Mouse (Mus musculus) liver, adult 2 months (tissue): Measurements from ENCODE around the gene Car14. TPM values are rescaled to one million over a fixed set of nuclear protein-coding genes. Genes with fewer than 3 reads are reported as not detected.

Source experiments
- DNase-seq: peaks from one replicate; pipeline ENCODE4 v3.0.0-alpha.2; 2011; ENCODE audit warnings: low read depth, low spot score; ENCODE audit errors: extremely low read depth
- H3K27ac ChIP-seq: fragments of 200-500 bp; replicated peaks from 2 replicates; pipeline ENCODE4 v1.5.1; 2012; ENCODE audit warnings: low read depth, mild to moderate bottlenecking, control low read depth, inconsistent platforms, low read length; ENCODE audit not compliant: insufficient read depth
- H3K27me3 ChIP-seq: fragments of 200-500 bp; 2 replicates; pipeline ENCODE4 v1.6.1; 2012; ENCODE audit warnings: mild to moderate bottlenecking, moderate library complexity, low read length, inconsistent platforms; ENCODE audit not compliant: control insufficient read depth, insufficient read depth
- H3K36me3 ChIP-seq: fragments of 200-500 bp; 2 replicates; pipeline ENCODE4 v1.6.1; 2012; ENCODE audit warnings: low read length, inconsistent platforms; ENCODE audit not compliant: control insufficient read depth, insufficient read depth
- H3K4me1 ChIP-seq: fragments of 200-500 bp; 2 replicates; pipeline ENCODE4 v1.6.1; 2011; ENCODE audit warnings: low read length; ENCODE audit not compliant: control insufficient read depth, insufficient read depth
- H3K4me3 ChIP-seq: fragments of 200-500 bp; 2 replicates; pipeline ENCODE4 v1.5.1; 2011; ENCODE audit warnings: low read depth, mild to moderate bottlenecking, control low read depth, low read length, moderate library complexity; ENCODE audit not compliant: insufficient read depth
- H3K79me2 ChIP-seq: fragments of 200-500 bp; 2 replicates; pipeline ENCODE4 v1.6.1; 2012; ENCODE audit warnings: inconsistent platforms, mild to moderate bottlenecking, low read length, moderate library complexity; ENCODE audit not compliant: control insufficient read depth, insufficient read depth
- H3K9ac ChIP-seq: fragments of 200-500 bp; 2 replicates; pipeline ENCODE4 v1.6.1; 2012; ENCODE audit warnings: low read depth, mild to moderate bottlenecking, control low read depth, inconsistent platforms, low read length
- CTCF ChIP-seq: fragments of 200-500 bp; IDR thresholded peaks from 2 replicates; pipeline ENCODE4 v1.5.1; 2011; ENCODE audit warnings: low read depth, low read length, control low read depth
- POLR2A ChIP-seq: fragments of 200-500 bp; IDR thresholded peaks from 2 replicates; pipeline ENCODE4 v1.6.1; 2011; ENCODE audit warnings: low read length, control low read depth; ENCODE audit not compliant: insufficient read depth; ENCODE audit errors: extremely low read depth
- whole genome bisulfite sequencing: fragments of 180-500 bp; shearing (Covaris S2); methylation state at CpG from one replicate; pipeline ENCODE4 v1.1.7; 2018; 5-methylcytosine and 5-hydroxymethylcytosine counted together
- polyA plus RNA-seq: library from polyadenylated mRNA; depleted of rRNA; stranded (reverse); fragments of >200 nt; gene quantifications from 2 replicates; pipeline ENCODE4 v1.2.3, GENCODE M21; 2012; rRNA removed
- total RNA-seq: library from RNA; depleted of rRNA; stranded (reverse); fragments of >200 nt; gene quantifications from 2 replicates; pipeline ENCODE4 v1.2.3, GENCODE M21; 2014; rRNA removed

The Car14 gene
- total and polyA plus RNA-seq, 2 experiments, result 24.5 to 47.9 TPM

GRCm38 (mm10) chr3:95851317-95851716 lies 53.2 kb downstream of the Car14 start:
- H3K79me2 ChIP-seq, result peaks cover 4% of the 10 kb centered on the region; the same call in 1 of the 2 replicates
- H3K27ac ChIP-seq, result no peak overlapping the region
- H3K9ac ChIP-seq, result no peak overlapping the region

GRCm38 (mm10) chr3:95850611-95851010 lies 53.9 kb downstream of the Car14 start:
- Histone ChIP-seq H3K27me3 (no peaks in the 10 kb centered on the region), H3K79me2 (peaks cover 4% of the 10 kb centered on the region; the same call in 1 of the 2 replicates), H3K4me3 (no peak overlapping the region), H3K9ac (no peak overlapping the region), H3K36me3 (peaks cover 62% of the 10 kb centered on the region), H3K27ac (no peak overlapping the region), H3K4me1 (peaks cover 2% of the 10 kb centered on the region; the same call in 1 of the 2 replicates)
- TF ChIP-seq CTCF, result no peak
- TF ChIP-seq POLR2A, result no peak
- WGBS, result 76% methylated on average over 4 of the region's 4 CpGs
- no peak for DNase-seq

More at GRCm38 (mm10) chr3:95851317-95851716, 53.2 kb downstream of the Car14 start:
- Histone ChIP-seq H3K4me1 (peaks cover 2% of the 10 kb centered on the region; the same call in 1 of the 2 replicates), H3K27me3 (no peaks in the 10 kb centered on the region), H3K4me3 (no peak overlapping the region), H3K36me3 (peaks cover 56% of the 10 kb centered on the region)
- TF ChIP-seq POLR2A, result no peak
- TF ChIP-seq CTCF, result no peak
- no peak for DNase-seq
- 96% methylated on average over 8 of the region's 8 CpGs for WGBS

Other genes with a start within 250 kb of the Car14 start
- 57.5 and 92.2 TPM in 2 replicates for gene Mcl1, start 245.9 kb downstream of the Car14 start, total RNA-seq
- gene Mcl1, start 245.9 kb downstream of the Car14 start, polyA plus RNA-seq, result 38.7 and 39.4 TPM in 2 replicates
- 0.55 and 1.6 TPM in 2 replicates for gene Adamtsl4, start 216.8 kb downstream of the Car14 start, total RNA-seq
- 2.5 and 4.7 TPM in 2 replicates for gene Adamtsl4, start 216.8 kb downstream of the Car14 start, polyA plus RNA-seq
- 48.1 and 87.7 TPM in 2 replicates for gene Ecm1, start 165.1 kb downstream of the Car14 start, total RNA-seq
- gene Ecm1, start 165.1 kb downstream of the Car14 start, polyA plus RNA-seq, result 354 and 374 TPM in 2 replicates
- 18.9 and 22.2 TPM in 2 replicates for gene Tars2, start 144.5 kb downstream of the Car14 start, total RNA-seq
- gene Tars2, start 144.5 kb downstream of the Car14 start, polyA plus RNA-seq, result 24.6 and 26.5 TPM in 2 replicates
- gene Rprd2, start 85.8 kb downstream of the Car14 start, total RNA-seq, result 7.6 and 9.3 TPM in 2 replicates
- 5.1 and 7.9 TPM in 2 replicates for gene Rprd2, start 85.8 kb downstream of the Car14 start, polyA plus RNA-seq
- gene Prpf3, start 48.8 kb downstream of the Car14 start, total RNA-seq, result 6.5 and 7.8 TPM in 2 replicates
- 4.1 and 7.4 TPM in 2 replicates for gene Prpf3, start 48.8 kb downstream of the Car14 start, polyA plus RNA-seq
- 137 and 205 TPM in 2 replicates for gene Mrps21, start 33.2 kb downstream of the Car14 start, total RNA-seq
- gene Mrps21, start 33.2 kb downstream of the Car14 start, polyA plus RNA-seq, result 39.6 and 49.3 TPM in 2 replicates
- 9.2 and 19.5 TPM in 2 replicates for gene Ciart, start 22.4 kb downstream of the Car14 start, total RNA-seq
- gene Ciart, start 22.4 kb downstream of the Car14 start, polyA plus RNA-seq, result 1.4 and 1.7 TPM in 2 replicates
- 3.7 and 5.3 TPM in 2 replicates for gene BC028528, start 12.7 kb downstream of the Car14 start, total RNA-seq
- gene BC028528, start 12.7 kb downstream of the Car14 start, polyA plus RNA-seq, result 0.72 and 0.98 TPM in 2 replicates
- gene Aph1a, start 10.7 kb downstream of the Car14 start, total RNA-seq, result 36.2 and 43.2 TPM in 2 replicates
- 181 and 255 TPM in 2 replicates for gene Aph1a, start 10.7 kb downstream of the Car14 start, polyA plus RNA-seq
- 8.5 and 11.7 TPM in 2 replicates for gene Anp32e, start 24.6 kb upstream of the Car14 start, total RNA-seq
- gene Anp32e, start 24.6 kb upstream of the Car14 start, polyA plus RNA-seq, result 3.7 and 3.8 TPM in 2 replicates
- 5.2 and 6.8 TPM in 2 replicates for gene Plekho1, start 91.3 kb upstream of the Car14 start, total RNA-seq
- 4.6 and 8.0 TPM in 2 replicates for gene Plekho1, start 91.3 kb upstream of the Car14 start, polyA plus RNA-seq
- 8.9 and 10.7 TPM in 2 replicates for gene Vps45, start 153.8 kb upstream of the Car14 start, total RNA-seq
- gene Vps45, start 153.8 kb upstream of the Car14 start, polyA plus RNA-seq, result 2.1 and 2.4 TPM in 2 replicates
- 8.9 and 11.9 TPM in 2 replicates for gene Otud7b, start 199.8 kb upstream of the Car14 start, total RNA-seq
- gene Otud7b, start 199.8 kb upstream of the Car14 start, polyA plus RNA-seq, result 5.9 and 6.8 TPM in 2 replicates